Mouse (Mus musculus): ENCODE results near the gene Chl1.

The Chl1 gene

GRCm38 (mm10) chr6:103510392-103511289 is at the start of gene Chl1:
Gene Chl1, plus strand, starts transcription at chr6:103510586.
- DNase-seq (ENCODE audit: low spot score in 2 of 2): no peak

- no peak for DNase-seq (ENCODE audit: low spot score in 2 of 2)
Measured at GRCm38 (mm10) chr6:103465479-103466080, 44.8 kb upstream of the Chl1 start.

GRCm38 (mm10) chr6:103473316-103473715 is 37.1 kb upstream of the Chl1 start:
- peak; percentile 14 to 25 for DNase-seq (ENCODE audit: low spot score in 2 of 2)

GRCm38 (mm10) chr6:103487199-103487598 is 23.2 kb upstream of the Chl1 start:
- DNase-seq (ENCODE audit: low spot score in 2 of 2): no peak

- DNase-seq (ENCODE audit: low spot score in 2 of 2): no peak
Measured at GRCm38 (mm10) chr6:103498404-103498803, 12.0 kb upstream of the Chl1 start.

- no peak for DNase-seq (ENCODE audit: low spot score in 2 of 2)
Measured at GRCm38 (mm10) chr6:103504065-103504464, 6.3 kb upstream of the Chl1 start.

GRCm38 (mm10) chr6:103507751-103508575 is 2.4 kb upstream of the Chl1 start:
- no peak for DNase-seq (ENCODE audit: low spot score in 2 of 2)

GRCm38 (mm10) chr6:103509596-103509995 is 790 bp upstream of the Chl1 start:
- no peak for DNase-seq (ENCODE audit: low spot score in 2 of 2)

GRCm38 (mm10) chr6:103511290-103511971 is 1.0 kb downstream of the Chl1 start:
- DNase-seq (ENCODE audit: low spot score in 2 of 2): no peak

- DNase-seq (ENCODE audit: low spot score in 2 of 2): peak; percentile 14 to 34
Measured at GRCm38 (mm10) chr6:103511972-103512565, 1.7 kb downstream of the Chl1 start.

GRCm38 (mm10) chr6:103512911-103513321 is 2.5 kb downstream of the Chl1 start:
- DNase-seq (ENCODE audit: low spot score in 2 of 2): no peak

- DNase-seq (ENCODE audit: low spot score in 2 of 2): no peak
Measured at GRCm38 (mm10) chr6:103513621-103514241, 3.3 kb downstream of the Chl1 start.

GRCm38 (mm10) chr6:103514346-103514745 is 4.0 kb downstream of the Chl1 start:
- no peak for DNase-seq (ENCODE audit: low spot score in 2 of 2)

- no peak for DNase-seq (ENCODE audit: low spot score in 2 of 2)
Measured at GRCm38 (mm10) chr6:103514756-103515155, 4.4 kb downstream of the Chl1 start.

- DNase-seq (ENCODE audit: low spot score in 2 of 2): no peak
Measured at GRCm38 (mm10) chr6:103519596-103519995, 9.2 kb downstream of the Chl1 start.

- DNase-seq (ENCODE audit: low spot score in 2 of 2): no peak
Measured at GRCm38 (mm10) chr6:103525326-103526024, 15.1 kb downstream of the Chl1 start.

GRCm38 (mm10) chr6:103526945-103527777 is 16.8 kb downstream of the Chl1 start:
- DNase-seq (ENCODE audit: low spot score in 2 of 2): no peak

- DNase-seq (ENCODE audit: low spot score in 2 of 2): no peak
Measured at GRCm38 (mm10) chr6:103533048-103533447, 22.7 kb downstream of the Chl1 start.

GRCm38 (mm10) chr6:103534027-103534426 is 23.6 kb downstream of the Chl1 start:
- DNase-seq (ENCODE audit: low spot score in 2 of 2): no peak
